Mouse (Mus musculus) midbrain, embryonic 11.5 days (tissue): ENCODE measurements around the gene Gm28845. TPM values are rescaled to one million over a fixed set of nuclear protein-coding genes. Genes with fewer than 3 reads are reported as not detected.
"Not testable (repeated sequence)": the region's sequence is repeated elsewhere in the genome, so short reads cannot be mapped to it uniquely, and the experiment has no call there.

Experiments
- ATAC-seq: fragments of 200-750 bp; cut with Nextera tagmentation; 2 replicates; pipeline ENCODE4 v1.8.0; 2017; ENCODE audit warnings: moderate TSS enrichment, moderate library complexity; ENCODE audit not compliant: low FRiP score
- DNase-seq: peaks from one replicate; pipeline ENCODE4 v3.0.0; 2015; ENCODE audit warnings: low spot score; ENCODE audit errors: missing footprints
- H3K27ac ChIP-seq: fragments of 300-500 bp; sonication (generic); 2 replicates; pipeline ENCODE4 v1.5.1; 2014; ENCODE audit warnings: low read depth, low read length
- H3K27me3 ChIP-seq: fragments of 300-500 bp; sonication (generic); 2 replicates; pipeline ENCODE4 v1.6.1; 2014; ENCODE audit warnings: mild to moderate bottlenecking, low read length, moderate library complexity, mixed read lengths; ENCODE audit not compliant: control insufficient read depth, insufficient read depth
- H3K36me3 ChIP-seq: fragments of 300-500 bp; sonication (generic); 2 replicates; pipeline ENCODE4 v1.6.1; 2014; ENCODE audit warnings: mild to moderate bottlenecking, low read length, moderate library complexity, mixed read lengths; ENCODE audit not compliant: control insufficient read depth, insufficient read depth
- H3K4me1 ChIP-seq: fragments of 300-500 bp; sonication (generic); 2 replicates; pipeline ENCODE4 v1.6.1; 2014; ENCODE audit warnings: low read length; ENCODE audit not compliant: control insufficient read depth, insufficient read depth
- H3K4me2 ChIP-seq: fragments of 300-500 bp; sonication (generic); 2 replicates; pipeline ENCODE4 v1.6.1; 2014; ENCODE audit warnings: mild to moderate bottlenecking, moderate library complexity
- H3K4me3 ChIP-seq: fragments of 300-500 bp; sonication (generic); 2 replicates; pipeline ENCODE4 v1.5.1; 2014; ENCODE audit warnings: low read depth, low read length
- H3K9ac ChIP-seq: fragments of 300-500 bp; sonication (generic); 2 replicates; pipeline ENCODE4 v1.6.1; 2014; ENCODE audit warnings: low read length
- H3K9me3 ChIP-seq: fragments of 300-500 bp; sonication (generic); 2 replicates; pipeline ENCODE4 v1.6.1; 2016; ENCODE audit warnings: low read length; ENCODE audit not compliant: control insufficient read depth
- WGBS: fragments of 180-500 bp; shearing (Covaris S2); extraction: QIAGEN DNeasy Blood & Tissue Kit; methylation state at CpG from one replicate; pipeline ENCODE4 v1.1.7; 2014; 5-methylcytosine and 5-hydroxymethylcytosine counted together
- polyA plus RNA-seq: library from polyadenylated mRNA; unstranded; fragments of >200 nt; fragmentation: Nextera tagmentation; extraction: Ambion mirVana; gene quantifications from 2 replicates; pipeline ENCODE4 v1.2.1, GENCODE M21; 2014

The Gm28845 gene
- polyA plus RNA-seq, 1 experiment from 2014 or later = not detected

DNA sequence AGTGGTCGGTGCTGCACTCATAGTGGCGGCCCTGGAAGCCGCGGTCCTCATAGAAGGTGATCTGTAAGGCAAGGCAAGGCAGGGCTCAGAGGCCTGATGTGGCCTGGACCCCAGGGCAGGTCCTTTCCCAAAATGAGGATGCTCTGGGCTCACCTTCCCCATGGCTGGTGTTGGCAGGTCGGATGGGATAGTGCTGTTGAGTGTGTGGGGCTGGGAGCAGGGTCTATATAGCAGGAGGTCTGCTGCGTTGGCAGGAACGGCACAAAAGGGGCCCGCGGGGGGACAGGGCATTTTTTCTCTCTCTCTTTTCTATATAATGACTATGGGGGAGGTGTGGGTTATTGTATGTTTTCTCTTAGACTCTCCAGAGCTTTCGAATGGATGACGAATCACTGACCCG is 68.4 kb downstream of the Gm28845 start, which contains the start of gene Cryge:
Cryge (minus strand) TSS at position 198 of the 400 bp plus-strand sequence.
- H3K36me3 ChIP-seq, H3K4me2 ChIP-seq, H3K4me1 ChIP-seq, H3K27ac ChIP-seq, H3K9me3 ChIP-seq, DNase-seq, H3K27me3 ChIP-seq, H3K4me3 ChIP-seq, H3K9ac ChIP-seq: not testable (repeated sequence)
- WGBS = 63% methylated on average over 9 of the region's 12 CpGs
- 0 out of 2 replicates have a peak, but pooled peaks have one; percentile 19 for ATAC-seq

Other genes starting within 250 kb of the Gm28845 start
- 5.6 and 5.9 TPM in 2 replicates for gene Plekhm3, start 162.7 kb downstream of the Gm28845 start, polyA plus RNA-seq
- gene Akr1cl, start 86.8 kb downstream of the Gm28845 start, polyA plus RNA-seq = 0.11 and 0.17 TPM in 2 replicates
- gene Cryge, start 68.4 kb downstream of the Gm28845 start, polyA plus RNA-seq = 0.65 and 0.74 TPM in 2 replicates
- not detected in 2 replicates for gene Crygd, start 56.1 kb downstream of the Gm28845 start, polyA plus RNA-seq
- 0.39 TPM in 1 of 2 replicates, not detected in the other for gene Crygc, start 45.9 kb downstream of the Gm28845 start, polyA plus RNA-seq
- not detected in 2 replicates for gene Crygb, start 37.3 kb downstream of the Gm28845 start, polyA plus RNA-seq
- not detected in 2 replicates for gene Cryga, start 16.2 kb downstream of the Gm28845 start, polyA plus RNA-seq
- gene D630023F18Rik, start 3.7 kb upstream of the Gm28845 start, polyA plus RNA-seq = 0.22 TPM in 1 of 2 replicates, not detected in the other
- 433 and 472 TPM in 2 replicates for gene Idh1, start 66.9 kb upstream of the Gm28845 start, polyA plus RNA-seq
- gene Pikfyve, start 67.1 kb upstream of the Gm28845 start, polyA plus RNA-seq = 17.1 and 20.1 TPM in 2 replicates
- gene Pth2r, start 162.5 kb upstream of the Gm28845 start, polyA plus RNA-seq = 0.17 TPM in 1 of 2 replicates, not detected in the other